Mouse (Mus musculus): ENCODE data around the gene Stk31. TPM values are rescaled to one million over a fixed set of nuclear protein-coding genes. Genes with fewer than 3 reads are reported as not detected.
"Not testable (repeated sequence)": the region's sequence is repeated elsewhere in the genome, so short reads cannot be mapped to it uniquely, and the experiment has no call there.

Gene Stk31
- 0.12 TPM in 1 of 2 replicates, not detected in the other for polyA plus RNA-seq (2015; fragmentation: Nextera tagmentation; extraction: Ambion mirVana)

GRCm38 (mm10) chr6:49395316-49395715 lies at the start of gene Stk31:
TSS of gene Stk31 (plus strand) at chr6:49395604.
- DNase-seq (ENCODE audit: low spot score) = no peak

- no peak for DNase-seq (ENCODE audit: low spot score)
Measured at GRCm38 (mm10) chr6:49349826-49350225, 45.6 kb upstream of the Stk31 start.

- no peak for DNase-seq (ENCODE audit: low spot score)
Measured at GRCm38 (mm10) chr6:49354613-49355012, 40.8 kb upstream of the Stk31 start.

- DNase-seq (ENCODE audit: low spot score) = peak; percentile 16
Measured at GRCm38 (mm10) chr6:49355171-49355570, 40.2 kb upstream of the Stk31 start.

- DNase-seq (ENCODE audit: low spot score) = peak; percentile 35
Measured at GRCm38 (mm10) chr6:49360420-49360819, 35.0 kb upstream of the Stk31 start.

- DNase-seq (ENCODE audit: low spot score) = peak; percentile 97
Measured at GRCm38 (mm10) chr6:49367159-49368054, 28.0 kb upstream of the Stk31 start, which contains the start of gene Fam221a. TSS of gene Fam221a (plus strand) at chr6:49367739.

- no peak for DNase-seq (ENCODE audit: low spot score)
Measured at GRCm38 (mm10) chr6:49368212-49368611, 27.2 kb upstream of the Stk31 start.

GRCm38 (mm10) chr6:49372705-49373104 lies 22.7 kb upstream of the Stk31 start:
- DNase-seq (ENCODE audit: low spot score) = no peak

GRCm38 (mm10) chr6:49373943-49374342 lies 21.5 kb upstream of the Stk31 start:
- DNase-seq (ENCODE audit: low spot score) = no peak

- no peak for DNase-seq (ENCODE audit: low spot score)
Measured at GRCm38 (mm10) chr6:49378328-49378727, 17.1 kb upstream of the Stk31 start.

- DNase-seq (ENCODE audit: low spot score) = no peak
Measured at GRCm38 (mm10) chr6:49394276-49394675, 1.1 kb upstream of the Stk31 start.

GRCm38 (mm10) chr6:49397466-49397865 lies 2.1 kb downstream of the Stk31 start:
- DNase-seq (ENCODE audit: low spot score) = peak; percentile 45

GRCm38 (mm10) chr6:49398365-49398764 lies 3.0 kb downstream of the Stk31 start:
- peak; percentile 62 for DNase-seq (ENCODE audit: low spot score)

GRCm38 (mm10) chr6:49410830-49411229 lies 15.4 kb downstream of the Stk31 start:
- DNase-seq (ENCODE audit: low spot score) = no peak

- not testable (repeated sequence) for DNase-seq (ENCODE audit: low spot score)
Measured at GRCm38 (mm10) chr6:49412967-49413366, 17.6 kb downstream of the Stk31 start.

GRCm38 (mm10) chr6:49415971-49416370 lies 20.6 kb downstream of the Stk31 start:
- no peak for DNase-seq (ENCODE audit: low spot score)

- DNase-seq (ENCODE audit: low spot score) = no peak
Measured at GRCm38 (mm10) chr6:49437306-49437705, 41.9 kb downstream of the Stk31 start.

- no peak for DNase-seq (ENCODE audit: low spot score)
Measured at GRCm38 (mm10) chr6:49458112-49458511, 62.7 kb downstream of the Stk31 start.

GRCm38 (mm10) chr6:49483205-49483604 lies 87.8 kb downstream of the Stk31 start:
- no peak for DNase-seq (ENCODE audit: low spot score)

GRCm38 (mm10) chr6:49491526-49491925 lies 96.1 kb downstream of the Stk31 start:
- DNase-seq (ENCODE audit: low spot score) = no peak

GRCm38 (mm10) chr6:49519053-49519452 lies 123.6 kb downstream of the Stk31 start:
- peak; percentile 56 for DNase-seq (ENCODE audit: low spot score)

Measured in thymus, postnatal 0 days (tissue).